Mouse (Mus musculus) intestine, embryonic 16.5 days (tissue): ENCODE results near the gene Pde1b. TPM values are rescaled to one million over a fixed set of nuclear protein-coding genes. Genes with fewer than 3 reads are reported as not detected.

Experiments
- ATAC-seq: fragments of 200-750 bp; cut with Nextera tagmentation; 2 replicates; pipeline ENCODE4 v1.8.0; 2017; ENCODE audit warnings: moderate TSS enrichment, moderate library complexity
- H3K27ac ChIP-seq: fragments of 300-500 bp; sonication (generic); 2 replicates; pipeline ENCODE4 v1.5.1; 2014; ENCODE audit warnings: mild to moderate bottlenecking, low read length
- H3K27me3 ChIP-seq: fragments of 300-500 bp; sonication (generic); replicated peaks from 2 replicates; pipeline ENCODE4 v1.6.1; 2014; ENCODE audit warnings: low read length, control low read depth, mixed read lengths; ENCODE audit not compliant: control insufficient read depth, insufficient read depth
- H3K36me3 ChIP-seq: fragments of 300-500 bp; sonication (generic); 2 replicates; pipeline ENCODE4 v1.6.1; 2014; ENCODE audit warnings: low read length, control low read depth; ENCODE audit not compliant: control insufficient read depth, insufficient read depth
- H3K4me1 ChIP-seq: fragments of 300-500 bp; sonication (generic); 2 replicates; pipeline ENCODE4 v1.6.1; 2014; ENCODE audit warnings: low read length, control low read depth, mixed read lengths; ENCODE audit not compliant: control insufficient read depth, insufficient read depth
- H3K4me2 ChIP-seq: fragments of 300-500 bp; sonication (generic); 2 replicates; pipeline ENCODE4 v1.6.1; 2014; ENCODE audit warnings: low read depth, low read length, control low read depth
- H3K4me3 ChIP-seq: fragments of 300-500 bp; sonication (generic); 2 replicates; pipeline ENCODE4 v1.5.1; 2014; ENCODE audit warnings: mild to moderate bottlenecking, low read length
- H3K9ac ChIP-seq: fragments of 300-500 bp; sonication (generic); 2 replicates; pipeline ENCODE4 v1.6.1; 2014; ENCODE audit warnings: low read depth, low read length
- H3K9me3 ChIP-seq: fragments of 300-500 bp; sonication (generic); 2 replicates; pipeline ENCODE4 v1.6.1; 2016; ENCODE audit warnings: low read length, control low read depth; ENCODE audit not compliant: control insufficient read depth
- WGBS: fragments of 180-500 bp; shearing (Covaris S2); extraction: QIAGEN DNeasy Blood & Tissue Kit; methylation state at CpG from one replicate; pipeline ENCODE4 v1.1.7; 2014; 5-methylcytosine and 5-hydroxymethylcytosine counted together
- polyA plus RNA-seq: library from polyadenylated mRNA; unstranded; fragments of >200 nt; fragmentation: Nextera tagmentation; extraction: Ambion mirVana; gene quantifications from 2 replicates; pipeline ENCODE4 v1.2.1, GENCODE M21; 2015

Gene Pde1b
- polyA plus RNA-seq, 1 experiment from 2014 or later, result 5.8 TPM

DNA sequence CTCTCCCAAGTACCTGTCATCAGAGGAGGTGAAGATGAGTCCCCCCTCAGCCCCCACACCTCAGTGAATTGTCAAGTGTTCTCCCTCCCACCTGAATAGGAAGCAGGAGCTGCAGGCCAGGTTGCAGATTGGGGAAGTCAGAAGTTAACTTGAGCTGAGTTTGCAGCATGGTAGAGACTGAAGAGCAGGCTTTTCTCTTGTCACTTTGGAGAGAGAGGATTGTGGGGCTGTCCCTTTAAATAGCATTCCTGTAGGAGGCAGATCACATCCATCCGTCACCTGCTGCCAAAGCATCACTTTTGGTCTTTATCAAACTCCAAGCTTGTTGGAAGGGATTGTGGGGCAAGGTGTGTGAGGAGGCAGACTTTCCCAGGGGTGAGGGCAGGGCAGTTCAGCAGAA, 2.1 kb upstream of the Pde1b start:
- H3K4me1 ChIP-seq, result peaks cover 9% of the 10 kb centered on the region; the same call in 1 of the 2 replicates
- ATAC-seq, result no peak
- H3K9ac ChIP-seq, result no peak overlapping the region
- no peaks in the 10 kb centered on the region for H3K9me3 ChIP-seq
- H3K4me2 ChIP-seq, result no peak overlapping the region
- no peak overlapping the region for H3K4me3 ChIP-seq
- H3K27me3 ChIP-seq, result peaks cover 29% of the 10 kb centered on the region
- no peak overlapping the region for H3K27ac ChIP-seq
- H3K36me3 ChIP-seq, result no peaks in the 10 kb centered on the region
- WGBS, result 89% methylated on average over 1 of the region's 1 CpGs

DNA sequence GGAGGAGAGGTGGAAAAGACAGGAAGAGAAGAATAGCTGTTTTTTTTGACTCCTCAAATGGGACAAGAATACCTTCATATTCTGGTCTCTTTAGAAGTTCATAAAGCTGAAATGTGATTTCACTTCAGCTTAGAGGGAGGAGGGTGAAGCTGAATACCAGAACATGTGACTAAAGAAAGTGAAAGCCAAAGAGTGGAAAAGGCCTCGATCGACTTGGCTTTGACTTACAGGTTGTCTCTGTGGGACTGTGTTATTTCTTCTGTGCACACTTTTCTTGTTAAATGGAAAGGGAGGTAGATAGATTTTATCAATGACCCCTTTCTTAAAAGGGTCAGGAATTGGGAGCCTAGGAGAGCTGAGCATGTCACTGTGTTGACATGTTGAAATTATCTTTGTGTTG, 1.6 kb upstream of the Pde1b start:
- no peak overlapping the region for H3K4me3 ChIP-seq
- WGBS, result 43% methylated on average over 2 of the region's 2 CpGs
- H3K9me3 ChIP-seq, result no peaks in the 10 kb centered on the region
- H3K27me3 ChIP-seq, result peaks cover 29% of the 10 kb centered on the region
- H3K36me3 ChIP-seq, result no peaks in the 10 kb centered on the region
- H3K4me1 ChIP-seq, result peaks cover 9% of the 10 kb centered on the region; the same call in 1 of the 2 replicates
- no peak overlapping the region for H3K27ac ChIP-seq
- no peak overlapping the region for H3K4me2 ChIP-seq
- H3K9ac ChIP-seq, result no peak overlapping the region
- no peak for ATAC-seq

DNA sequence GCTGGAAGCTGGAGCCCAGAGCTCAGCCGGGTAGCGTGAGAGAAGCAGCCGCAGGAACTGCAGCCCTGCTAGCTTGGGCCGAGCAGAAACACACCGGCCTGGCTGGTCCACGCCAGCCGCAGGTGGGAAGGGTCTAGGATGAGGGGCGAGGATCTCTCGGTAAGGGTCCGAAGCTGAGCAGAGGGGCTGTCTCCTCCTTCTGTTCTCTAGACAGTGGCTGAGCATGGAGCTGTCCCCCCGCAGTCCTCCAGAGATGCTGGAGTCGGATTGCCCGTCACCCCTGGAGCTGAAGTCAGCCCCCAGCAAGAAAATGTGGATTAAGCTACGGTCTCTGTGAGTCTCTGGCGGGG, 392 bp downstream of the Pde1b start:
- peaks cover 29% of the 10 kb centered on the region for H3K27me3 ChIP-seq
- no peaks in the 10 kb centered on the region for H3K36me3 ChIP-seq
- peak; percentile 61 for ATAC-seq
- under 1% methylated on average over 15 of the region's 15 CpGs for WGBS
- no peaks in the 10 kb centered on the region for H3K9me3 ChIP-seq
- H3K27ac ChIP-seq, result no peak overlapping the region
- peaks cover 9% of the 10 kb centered on the region; the same call in 1 of the 2 replicates for H3K4me1 ChIP-seq
- peak overlapping the region; percentile 66 for H3K9ac ChIP-seq
- H3K4me3 ChIP-seq, result peak overlapping the region; percentile 59
- H3K4me2 ChIP-seq, result peak overlapping the region; percentile 98

- Histone ChIP-seq H3K4me3 (peak overlapping the region; percentile 59), H3K4me2 (peak overlapping the region; percentile 98), H3K9ac (0 out of 2 replicates have a peak overlapping the region, but pooled peaks have one; percentile 66), H3K4me1 (peaks cover 9% of the 10 kb centered on the region; the same call in 1 of the 2 replicates), H3K36me3 (no peaks in the 10 kb centered on the region), H3K27ac (no peak overlapping the region), H3K9me3 (no peaks in the 10 kb centered on the region), H3K27me3 (peaks cover 29% of the 10 kb centered on the region)
- ATAC-seq, result peak; percentile 26
- WGBS, result 52% methylated on average over 12 of the region's 12 CpGs
Observed at GRCm38 (mm10) chr15:103503660-103504059, 826 bp downstream of the Pde1b start.

DNA sequence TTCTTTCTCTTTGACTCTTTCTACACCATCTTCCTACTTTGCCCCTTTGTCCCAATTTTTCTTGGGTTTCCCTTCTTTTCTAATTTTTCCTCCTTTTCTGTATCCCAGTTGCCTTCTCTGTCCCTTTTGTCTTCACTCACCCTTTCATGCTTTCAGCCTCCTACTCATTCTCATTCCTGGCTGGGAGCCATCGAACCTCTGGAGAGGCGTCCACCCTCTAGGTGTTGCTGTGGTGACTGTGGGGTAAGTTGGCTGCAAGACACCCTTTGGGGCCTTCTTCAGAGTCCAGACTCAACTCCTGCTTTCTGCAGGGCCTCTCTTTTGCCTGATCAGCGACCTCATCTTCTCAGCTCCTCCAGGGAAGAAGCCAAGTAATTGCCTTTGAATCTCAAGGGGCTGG, 6.5 kb downstream of the Pde1b start:
- H3K4me1 ChIP-seq, result peaks cover 4% of the 10 kb centered on the region; the same call in 1 of the 2 replicates
- no peak overlapping the region for H3K4me3 ChIP-seq
- WGBS, result 63% methylated on average over 3 of the region's 3 CpGs
- no peaks in the 10 kb centered on the region for H3K9me3 ChIP-seq
- H3K27ac ChIP-seq, result no peak overlapping the region
- no peak overlapping the region for H3K4me2 ChIP-seq
- H3K27me3 ChIP-seq, result peaks cover 10% of the 10 kb centered on the region
- no peak for ATAC-seq
- H3K36me3 ChIP-seq, result no peaks in the 10 kb centered on the region
- H3K9ac ChIP-seq, result no peak overlapping the region

DNA sequence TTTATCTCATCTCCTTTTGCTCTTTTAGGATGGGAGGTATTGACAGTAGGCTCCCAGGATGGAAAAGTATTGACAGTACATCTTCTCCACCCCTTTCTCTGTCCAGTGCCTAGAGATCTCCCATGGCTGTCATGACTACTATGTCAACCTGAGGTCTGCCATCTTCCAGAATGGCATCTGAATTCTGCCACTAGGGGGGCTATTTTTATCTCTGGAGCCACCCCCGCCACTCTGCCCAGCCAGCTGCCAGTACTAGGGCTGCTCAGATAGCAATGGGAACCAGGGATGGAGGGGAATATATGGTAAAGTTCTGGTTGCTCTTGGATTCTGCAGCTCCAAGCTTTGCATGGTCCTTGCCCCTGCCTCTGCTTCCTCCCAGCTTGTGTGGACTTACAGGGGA, 8.8 kb downstream of the Pde1b start:
- no peaks in the 10 kb centered on the region for H3K9me3 ChIP-seq
- H3K4me2 ChIP-seq, result no peak overlapping the region
- 69% methylated on average over 1 of the region's 1 CpGs for WGBS
- H3K36me3 ChIP-seq, result no peaks in the 10 kb centered on the region
- peaks cover 15% of the 10 kb centered on the region for H3K4me1 ChIP-seq
- ATAC-seq, result no peak
- H3K9ac ChIP-seq, result no peak overlapping the region
- no peak overlapping the region for H3K4me3 ChIP-seq
- no peaks in the 10 kb centered on the region; the same call in 1 of the 2 replicates for H3K27me3 ChIP-seq
- no peak overlapping the region for H3K27ac ChIP-seq

DNA sequence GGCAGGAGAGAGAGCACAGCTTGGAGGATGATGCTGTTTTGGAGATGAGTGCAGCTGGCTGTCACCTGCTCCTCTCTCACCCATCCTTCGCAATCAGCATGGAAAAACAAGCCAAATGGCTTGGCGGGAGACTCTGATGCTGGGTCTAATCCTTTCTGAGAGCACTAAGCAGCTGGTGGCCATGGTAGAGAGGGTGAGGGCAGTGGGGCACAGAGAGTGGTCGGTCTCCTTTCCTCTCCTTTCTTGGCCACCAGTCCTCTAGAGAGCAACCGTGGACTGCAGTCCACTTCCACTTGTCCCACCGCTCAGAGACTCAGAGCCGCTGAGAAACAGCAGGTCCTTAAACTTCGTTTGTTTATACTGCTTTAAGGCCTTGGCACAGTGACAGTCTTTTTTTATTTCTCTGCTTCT, 10.8 kb downstream of the Pde1b start:
- Histone ChIP-seq H3K9ac (no peak overlapping the region), H3K36me3 (no peaks in the 10 kb centered on the region), H3K9me3 (no peaks in the 10 kb centered on the region), H3K4me1 (peaks cover 15% of the 10 kb centered on the region), H3K27me3 (no peaks in the 10 kb centered on the region; the same call in 1 of the 2 replicates), H3K4me3 (peak overlapping the region; percentile 37), H3K4me2 (peak overlapping the region; percentile 59), H3K27ac (0 out of 2 replicates have a peak overlapping the region, but pooled peaks have one; percentile 5)
- ATAC-seq, result peak; percentile 82
- 11% methylated on average over 7 of the region's 7 CpGs for WGBS

DNA sequence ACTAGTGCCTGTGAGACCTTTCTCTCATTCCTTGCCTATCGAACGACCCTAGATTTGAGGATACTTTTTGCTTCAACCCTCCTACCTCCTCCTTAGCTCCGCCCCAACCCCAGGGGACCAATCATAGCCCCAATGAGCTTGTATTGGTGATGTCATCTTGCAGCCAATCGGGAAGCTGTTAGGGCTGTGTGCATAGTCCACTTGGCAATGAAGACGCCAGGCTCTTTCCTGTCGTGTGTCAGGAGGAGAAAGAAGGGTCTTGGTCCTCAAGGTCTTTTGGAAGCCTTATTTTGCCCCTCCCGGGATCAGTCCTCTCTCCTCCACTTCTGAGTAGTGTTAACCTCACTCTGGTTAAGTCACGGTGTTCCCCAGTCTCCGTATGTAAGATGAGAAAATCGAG, 11.3 kb downstream of the Pde1b start:
- Histone ChIP-seq H3K27me3 (no peaks in the 10 kb centered on the region; the same call in 1 of the 2 replicates), H3K27ac (0 out of 2 replicates have a peak overlapping the region, but pooled peaks have one; percentile 11), H3K9me3 (no peaks in the 10 kb centered on the region), H3K4me1 (peaks cover 15% of the 10 kb centered on the region), H3K9ac (peak overlapping the region; percentile 45; the same call in 1 of the 2 replicates), H3K36me3 (no peaks in the 10 kb centered on the region), H3K4me3 (peak overlapping the region; percentile 37), H3K4me2 (peak overlapping the region; percentile 59)
- peak; percentile 96 for ATAC-seq
- 5% methylated on average over 10 of the region's 10 CpGs for WGBS

GRCm38 (mm10) chr15:103514914-103515313, 12.1 kb downstream of the Pde1b start:
- Histone ChIP-seq H3K9ac (no peak overlapping the region), H3K4me2 (0 out of 2 replicates have a peak overlapping the region, but pooled peaks have one; percentile 59), H3K36me3 (no peaks in the 10 kb centered on the region), H3K4me1 (peaks cover 15% of the 10 kb centered on the region), H3K27me3 (no peaks in the 10 kb centered on the region; the same call in 1 of the 2 replicates), H3K9me3 (no peaks in the 10 kb centered on the region), H3K27ac (0 out of 2 replicates have a peak overlapping the region, but pooled peaks have one; percentile 14), H3K4me3 (no peak overlapping the region)
- no peak for ATAC-seq
- 49% methylated on average over 3 of the region's 3 CpGs for WGBS
